Mouse (Mus musculus) left cerebral cortex, adult 18-20 months (tissue): ENCODE measurements around the gene Numbl. TPM values are rescaled to one million over a fixed set of nuclear protein-coding genes. Genes with fewer than 3 reads are reported as not detected.

Experiments
- DNase-seq, 2 experiments: peaks; one replicate each; pipeline ENCODE4 v3.0.0; 2021 to 2022; ENCODE audit warnings: low spot score in 2 of 2, mixed read lengths in 1 of 2
- total RNA-seq, 2 experiments: library from RNA; stranded (reverse); gene quantifications; 2 replicates each; pipeline ENCODE4 v1.2.3; 2021

Numbl gene
- total RNA-seq, 2 experiments from 2014 or later: 108 to 128 TPM

- no peak for DNase-seq
Measured at GRCm38 (mm10) chr7:27249928-27250327, 8.3 kb upstream of the Numbl start.

- no peak for DNase-seq
Measured at GRCm38 (mm10) chr7:27251946-27252345, 6.3 kb upstream of the Numbl start.

- DNase-seq: no peak
Measured at GRCm38 (mm10) chr7:27255721-27256120, 2.5 kb upstream of the Numbl start.

- peak; percentile 80 to 89 for DNase-seq
Measured at GRCm38 (mm10) chr7:27257046-27257851, 984 bp upstream of the Numbl start.

GRCm38 (mm10) chr7:27257852-27258204 lies 405 bp upstream of the Numbl start:
- DNase-seq: no peak

- DNase-seq: no peak
Measured at GRCm38 (mm10) chr7:27259271-27259721, 1.1 kb downstream of the Numbl start.

GRCm38 (mm10) chr7:27259771-27260170 lies 1.5 kb downstream of the Numbl start:
- peak in 1 of 2 experiments; percentile 32 for DNase-seq

GRCm38 (mm10) chr7:27260856-27261255 lies 2.6 kb downstream of the Numbl start:
- DNase-seq: peak; percentile 39 to 62

GRCm38 (mm10) chr7:27261888-27262287 lies 3.7 kb downstream of the Numbl start:
- no peak for DNase-seq

- no peak for DNase-seq
Measured at GRCm38 (mm10) chr7:27264761-27265160, 6.5 kb downstream of the Numbl start.

- peak; percentile 82 to 90 for DNase-seq
Measured at GRCm38 (mm10) chr7:27266515-27267128, 8.4 kb downstream of the Numbl start.

- DNase-seq: no peak
Measured at GRCm38 (mm10) chr7:27271423-27271822, 13.2 kb downstream of the Numbl start.

GRCm38 (mm10) chr7:27273739-27274351 lies 15.6 kb downstream of the Numbl start:
- no peak for DNase-seq

GRCm38 (mm10) chr7:27274916-27275315 lies 16.7 kb downstream of the Numbl start:
- no peak for DNase-seq

- DNase-seq: no peak
Measured at GRCm38 (mm10) chr7:27276021-27276420, 17.8 kb downstream of the Numbl start.

- DNase-seq: no peak
Measured at GRCm38 (mm10) chr7:27277191-27277590, 19.0 kb downstream of the Numbl start.

GRCm38 (mm10) chr7:27281717-27282116 lies 23.5 kb downstream of the Numbl start:
- DNase-seq: no peak

- no peak for DNase-seq
Measured at GRCm38 (mm10) chr7:27282225-27282624, 24.0 kb downstream of the Numbl start.

- DNase-seq: peak in 1 of 2 experiments; percentile 47
Measured at GRCm38 (mm10) chr7:27284865-27285697, 26.8 kb downstream of the Numbl start.

- DNase-seq: peak; percentile 39 to 46
Measured at GRCm38 (mm10) chr7:27285698-27286066, 27.4 kb downstream of the Numbl start.

GRCm38 (mm10) chr7:27288732-27289131 lies 30.5 kb downstream of the Numbl start:
- no peak for DNase-seq
